Mouse (Mus musculus) MEL (cell line): ENCODE measurements at regions not wholly inside any gene's neighbourhood (a gene's known extent, or its start where the extent isn't known, plus 50 kb on each side); places are given as distances from the start of the nearest gene placed in this dataset.

ENCODE experiments used
- DNase-seq: peaks from one replicate; pipeline ENCODE4 v3.0.0; 2011; ENCODE audit warnings: low read depth, low spot score
- H3K27ac ChIP-seq: 2 replicates; pipeline ENCODE4 v1.5.1; 2012; ENCODE audit warnings: low read depth, mild to moderate bottlenecking, control low read depth, low read length, moderate library complexity; ENCODE audit not compliant: control insufficient read depth
- H3K27me3 ChIP-seq, 2 experiments: fragments of 150-350 bp in 1 of 2; sonication (generic) in 1 of 2; 2 replicates each; pipeline ENCODE4 v1.6.1; 2012; ENCODE audit warnings: low read length in 2 of 2, mild to moderate bottlenecking in 2 of 2, improper control_type of control experiment in 1 of 2, moderate library complexity in 1 of 2; ENCODE audit not compliant: insufficient read depth in 2 of 2, control insufficient read depth in 1 of 2
- H3K36me3 ChIP-seq, 2 experiments: 2 replicates each; pipeline ENCODE4 v1.6.1; 2012 to 2014; ENCODE audit warnings: low read length in 2 of 2, improper control_type of control experiment in 1 of 2, inconsistent platforms in 1 of 2, mild to moderate bottlenecking in 1 of 2; ENCODE audit not compliant: insufficient read depth in 2 of 2, control insufficient read depth in 1 of 2
- H3K4me1 ChIP-seq, 2 experiments: fragments of 150-350 bp in 1 of 2; sonication (generic) in 1 of 2; 2 replicates each; pipeline ENCODE4 v1.6.1; 2012; ENCODE audit warnings: low read length in 2 of 2, improper control_type of control experiment in 1 of 2, mild to moderate bottlenecking in 1 of 2; ENCODE audit not compliant: insufficient read depth in 2 of 2, control insufficient read depth in 1 of 2
- H3K4me3 ChIP-seq, 2 experiments: fragments of 150-350 bp in 1 of 2; sonication (generic) in 1 of 2; 2 replicates each; pipeline ENCODE4 v1.5.1; 2012; ENCODE audit warnings: low read depth in 2 of 2, low read length in 2 of 2, mild to moderate bottlenecking in 2 of 2, moderate library complexity in 2 of 2, control low read depth in 1 of 2, improper control_type of control experiment in 1 of 2; ENCODE audit not compliant: control insufficient read depth in 1 of 2, insufficient read depth in 1 of 2
- H3K79me2 ChIP-seq: 2 replicates; pipeline ENCODE4 v1.6.1; 2012; ENCODE audit warnings: mild to moderate bottlenecking, low read length, moderate library complexity; ENCODE audit not compliant: control insufficient read depth, poor library complexity, insufficient read depth
- H3K9ac ChIP-seq: 2 replicates; pipeline ENCODE4 v1.6.1; 2012; ENCODE audit warnings: low read depth, mild to moderate bottlenecking, control low read depth, low read length, moderate library complexity; ENCODE audit not compliant: control insufficient read depth, poor library complexity, severe bottlenecking
- H3K9me3 ChIP-seq: fragments of 150-350 bp; sonication (generic); replicated peaks from 2 replicates; pipeline ENCODE4 v1.6.1; 2012; ENCODE audit warnings: mild to moderate bottlenecking, low read length, improper control_type of control experiment, moderate library complexity; ENCODE audit not compliant: insufficient read depth
- BHLHE40 ChIP-seq: IDR thresholded peaks from 2 replicates; pipeline ENCODE4 v1.6.1; 2012; ENCODE audit warnings: low read depth, mild to moderate bottlenecking, inconsistent platforms, low read length, improper control_type of control experiment, borderline replicate concordance
- ELF1 ChIP-seq: IDR thresholded peaks from 2 replicates; pipeline ENCODE4 v1.6.1; 2014; ENCODE audit warnings: low read depth, mild to moderate bottlenecking, inconsistent platforms, low read length, improper control_type of control experiment, moderate library complexity
- EP300 ChIP-seq, 2 experiments: IDR thresholded peaks; 2 replicates each; pipeline ENCODE4 v1.6.1; 2011; ENCODE audit warnings: improper control_type of control experiment in 2 of 2, low read length in 2 of 2, low read depth in 1 of 2, mild to moderate bottlenecking in 1 of 2
- ETS1 ChIP-seq: IDR thresholded peaks from 2 replicates; pipeline ENCODE4 v1.6.1; 2012; ENCODE audit warnings: low read depth, mild to moderate bottlenecking, inconsistent platforms, low read length, improper control_type of control experiment, moderate library complexity
- GABPA ChIP-seq: IDR thresholded peaks from 2 replicates; pipeline ENCODE4 v1.6.1; 2012; ENCODE audit warnings: low read depth, mild to moderate bottlenecking, inconsistent platforms, low read length, improper control_type of control experiment, moderate library complexity
- JUND ChIP-seq: IDR thresholded peaks from 2 replicates; pipeline ENCODE4 v1.6.1; 2011; ENCODE audit warnings: low read depth, mild to moderate bottlenecking, improper control_type of control experiment, low read length
- MAZ ChIP-seq: IDR thresholded peaks from 2 replicates; pipeline ENCODE4 v1.6.1; 2012; ENCODE audit warnings: low read depth, mild to moderate bottlenecking, inconsistent platforms, low read length, improper control_type of control experiment
- MXI1 ChIP-seq: IDR thresholded peaks from 2 replicates; pipeline ENCODE4 v1.6.1; 2011; ENCODE audit warnings: mild to moderate bottlenecking, low read depth, low read length, improper control_type of control experiment
- MYC ChIP-seq: IDR thresholded peaks from 2 replicates; pipeline ENCODE4 v1.6.1; 2011; ENCODE audit warnings: low read depth, mild to moderate bottlenecking, low read length, improper control_type of control experiment, moderate library complexity
- NELFE ChIP-seq: IDR thresholded peaks from 2 replicates; pipeline ENCODE4 v1.6.1; 2011; ENCODE audit warnings: low read depth, low read length, improper control_type of control experiment
- NRF1 ChIP-seq: IDR thresholded peaks from 2 replicates; pipeline ENCODE4 v1.6.1; 2014; ENCODE audit warnings: low read depth, mild to moderate bottlenecking, inconsistent platforms, low read length, improper control_type of control experiment, moderate library complexity; ENCODE audit not compliant: poor library complexity, insufficient read depth, severe bottlenecking
- POLR2AphosphoS5 ChIP-seq: IDR thresholded peaks from 2 replicates; pipeline ENCODE4 v1.6.1; 2012; ENCODE audit warnings: low read depth, borderline replicate concordance, mild to moderate bottlenecking, inconsistent platforms, low read length, moderate library complexity, mixed read lengths
- TBP ChIP-seq: IDR thresholded peaks from 2 replicates; pipeline ENCODE4 v1.8.0; 2011; ENCODE audit warnings: low read depth, low read length, improper control_type of control experiment
- TCF12 ChIP-seq: IDR thresholded peaks from 2 replicates; pipeline ENCODE4 v1.6.1; 2014; ENCODE audit warnings: low read depth, mild to moderate bottlenecking, inconsistent platforms, low read length, improper control_type of control experiment, moderate library complexity
- UBTF ChIP-seq: IDR thresholded peaks from 2 replicates; pipeline ENCODE4 v1.6.1; 2012; ENCODE audit warnings: low read depth, mild to moderate bottlenecking, inconsistent platforms, low read length, improper control_type of control experiment, moderate library complexity, borderline replicate concordance; ENCODE audit not compliant: insufficient read depth
- USF1 ChIP-seq: IDR thresholded peaks from 2 replicates; pipeline ENCODE4 v1.6.1; 2014; ENCODE audit warnings: low read depth, mild to moderate bottlenecking, inconsistent platforms, low read length, improper control_type of control experiment, moderate library complexity
- USF2 ChIP-seq, 2 experiments: IDR thresholded peaks; 2 replicates each; pipeline ENCODE4 v1.6.1; 2011 to 2012; ENCODE audit warnings: improper control_type of control experiment in 2 of 2, low read length in 2 of 2, borderline replicate concordance in 1 of 2, inconsistent platforms in 1 of 2, low read depth in 1 of 2, mild to moderate bottlenecking in 1 of 2; ENCODE audit not compliant: insufficient read depth in 1 of 2
- ZKSCAN1 ChIP-seq: IDR thresholded peaks from 2 replicates; pipeline ENCODE4 v1.6.1; 2012; ENCODE audit warnings: low read depth, mild to moderate bottlenecking, inconsistent platforms, low read length, improper control_type of control experiment, moderate library complexity

DNA sequence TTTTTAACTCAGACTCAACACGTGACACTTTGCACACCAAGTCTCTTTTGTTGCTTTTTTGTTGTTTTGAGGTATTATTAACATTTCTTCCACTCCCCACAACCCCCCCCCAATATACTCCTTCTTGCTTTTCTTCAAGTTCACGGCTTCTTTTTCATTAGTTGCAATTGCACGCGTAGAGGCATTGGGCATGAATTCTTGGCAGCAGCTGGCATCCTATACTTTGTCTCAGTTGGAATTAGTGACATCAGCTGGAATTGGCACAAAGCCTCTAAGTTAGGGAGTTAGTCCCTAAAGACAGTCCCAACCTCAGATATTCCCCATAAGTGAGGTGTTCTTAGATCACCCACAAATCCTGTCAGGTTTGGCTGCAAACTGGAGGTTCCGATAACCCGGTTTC, 183.4 kb upstream of the Pgrmc2 start:
- H3K79me2 ChIP-seq: no peaks in the 10 kb centered on the region
- no peak overlapping the region for H3K27ac ChIP-seq
- no peak overlapping the region for H3K4me3 ChIP-seq
- no peaks in the 10 kb centered on the region; a peak in 1 of 4 replicates for H3K4me1 ChIP-seq
- no peak for DNase-seq
- H3K9ac ChIP-seq: no peak overlapping the region
- peaks cover 0 to 1% of the 10 kb centered on the region in 2 experiments; a peak in 1 of 4 replicates for H3K27me3 ChIP-seq
- TF ChIP-seq USF2 (IDR thresholded peaks at IDR 0.05; ENCODE audit: borderline replicate concordance in 1 of 2, insufficient read depth in 1 of 2, low read depth in 1 of 2, low read length in 2 of 2) (no peak), POLR2AphosphoS5 (no peak), TBP (no peak), EP300 (IDR thresholded peaks at IDR 0.05; ENCODE audit: low read depth in 1 of 2, low read length in 2 of 2) (no peak), MXI1 (no peak), UBTF (no peak), BHLHE40 (no peak), ETS1 (no peak), NRF1 (no peak), ZKSCAN1 (no peak), MYC (no peak), MAZ (no peak), ELF1 (no peak), JUND (no peak), TCF12 (no peak), NELFE (no peak)
- H3K9me3 ChIP-seq: no peaks in the 10 kb centered on the region
- H3K36me3 ChIP-seq: no peaks in the 10 kb centered on the region; a peak in 1 of 4 replicates

DNA sequence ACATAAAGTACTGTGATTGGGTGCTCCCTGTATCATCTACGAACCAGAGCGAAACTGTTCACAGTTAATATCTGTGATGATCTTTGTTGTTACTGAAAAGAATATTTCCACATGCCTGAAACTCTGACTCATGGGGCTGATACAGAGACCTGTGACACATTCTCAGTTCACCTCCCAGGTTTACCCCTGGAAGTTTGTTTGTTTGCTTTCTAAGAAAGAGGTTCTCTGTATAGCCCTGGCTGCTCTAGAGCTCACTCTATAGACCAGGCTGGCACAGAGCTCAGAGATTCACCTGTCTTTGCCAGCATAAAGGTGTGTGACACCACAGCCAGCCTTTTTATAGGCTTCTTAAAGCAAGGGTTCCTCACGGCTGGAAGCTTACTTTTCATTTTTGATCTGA, 182.6 kb upstream of the Pgrmc2 start:
- TF ChIP-seq USF1 (no peak), UBTF (no peak), GABPA (no peak)
- no peak for DNase-seq
- no peaks in the 10 kb centered on the region; a peak in 1 of 4 replicates for H3K4me1 ChIP-seq
- no peak overlapping the region for H3K4me3 ChIP-seq
- no peak overlapping the region for H3K27ac ChIP-seq
- no peaks in the 10 kb centered on the region for H3K79me2 ChIP-seq
- no peaks in the 10 kb centered on the region for H3K9me3 ChIP-seq
- peaks cover 0 to 1% of the 10 kb centered on the region in 2 experiments; a peak in 1 of 4 replicates for H3K27me3 ChIP-seq
- H3K36me3 ChIP-seq: no peaks in the 10 kb centered on the region; a peak in 1 of 4 replicates
- H3K9ac ChIP-seq: no peak overlapping the region
